In the genomic region with DNA sequence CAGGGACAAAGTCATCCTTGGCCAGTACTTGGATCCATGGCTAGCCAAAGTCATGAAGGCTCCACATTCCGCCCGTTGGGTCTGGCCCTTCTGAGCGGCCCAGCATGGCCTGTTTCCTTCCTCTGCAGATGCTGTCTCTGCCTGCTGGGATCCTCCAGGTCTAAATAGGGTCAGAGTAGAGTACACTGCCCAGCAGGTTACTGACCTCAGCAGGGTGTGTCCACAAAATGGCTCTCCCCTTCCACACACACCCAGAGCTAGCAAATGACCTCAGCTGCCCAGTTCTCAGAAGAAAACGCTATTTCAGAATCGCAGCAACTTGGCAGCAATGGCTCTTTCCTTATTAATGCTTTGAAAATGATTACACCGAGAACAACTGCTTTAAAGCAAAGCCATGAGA, we compare ENCODE assay signal across 14 mouse cellular contexts. TPM values are rescaled to one million over a fixed set of nuclear protein-coding genes. Genes with fewer than 3 reads are reported as not detected.
A peak's percentile ranks its signal among the peaks of the same experiment; 100 is the strongest.
DNase-seq lines count a peak whose midpoint lies in the region; ATAC-seq and TF ChIP-seq lines count a peak whose summit lies in the region.
"Had no signal": no experiment of that assay in that cellular context is flagged by ENCODE, and none has a peak within 500 bp of the region (broad histone marks: within the 10 kb centered on the region; RNA-seq: fewer than 3 reads in every experiment).

No protein-coding gene starts in this region.

- ATAC-seq in intestine, embryonic 15.5 days = 0 out of 2 replicates have a peak, but pooled peaks have one; percentile 24
- ATAC-seq in intestine, postnatal 0 days = no peak
- ATAC-seq in heart, embryonic 15.5 days (replicated peaks; ENCODE audit: insufficient number of reproducible peaks, insufficient read depth, low FRiP score, low read depth) = no peak
- no peak for ATAC-seq in hindbrain, embryonic 13.5 days (ENCODE audit: low FRiP score)
- ATAC-seq: forebrain, embryonic 13.5 days; Patski had no signal

- DNase-seq in testis, postnatal 14 days (ENCODE audit: low spot score) = peak; percentile 10
- DNase-seq in testis, postnatal 10 days (ENCODE audit: low spot score) = no peak
- DNase-seq in urinary bladder, adult 2 months (ENCODE audit: low spot score) = no peak
- DNase-seq: cerebellum, postnatal 36 days; right cerebral cortex, adult 18-20 months; thymus, postnatal 14 days had no signal

- no peaks in the 10 kb centered on the region for H3K4me1 ChIP-seq in intestine, embryonic 15.5 days (replicated peaks)
- H3K4me1 ChIP-seq in intestine, postnatal 0 days (replicated peaks; ENCODE audit: control insufficient read depth, insufficient read depth, low read length) = no peaks in the 10 kb centered on the region
- H3K4me1 ChIP-seq in heart, embryonic 15.5 days (replicated peaks) = peaks cover 17% of the 10 kb centered on the region
- H3K4me1 ChIP-seq in hindbrain, embryonic 13.5 days (replicated peaks) = peaks cover 3% of the 10 kb centered on the region; the same call in 1 of the 2 replicates

- H3K9me3 ChIP-seq in intestine, embryonic 15.5 days = no peaks in the 10 kb centered on the region
- no peaks in the 10 kb centered on the region for H3K9me3 ChIP-seq in intestine, postnatal 0 days (ENCODE audit: control insufficient read depth)
- no peaks in the 10 kb centered on the region for H3K9me3 ChIP-seq in heart, embryonic 15.5 days (replicated peaks)
- no peaks in the 10 kb centered on the region for H3K9me3 ChIP-seq in hindbrain, embryonic 13.5 days
- H3K9me3 ChIP-seq: forebrain, embryonic 13.5 days; neural tube, embryonic 15.5 days had no signal

- 78% methylated on average over 6 of the region's 6 CpGs for WGBS in intestine, embryonic 15.5 days
- 73% methylated on average over 6 of the region's 6 CpGs for WGBS in intestine, postnatal 0 days
- WGBS in heart, embryonic 15.5 days = 73% methylated on average over 6 of the region's 6 CpGs
- WGBS in hindbrain, embryonic 13.5 days = 84% methylated on average over 6 of the region's 6 CpGs

- H3K27ac ChIP-seq in intestine, embryonic 15.5 days = no peak overlapping the region
- no peak overlapping the region for H3K27ac ChIP-seq in intestine, postnatal 0 days (ENCODE audit: low read depth, low read length)
- 0 out of 2 replicates have a peak overlapping the region, but pooled peaks have one; percentile 49 for H3K27ac ChIP-seq in heart, embryonic 15.5 days
- H3K27ac ChIP-seq in hindbrain, embryonic 13.5 days = no peak overlapping the region; the same call in 1 of the 2 replicates
- H3K27ac ChIP-seq: forebrain, embryonic 13.5 days; liver, embryonic 14.5 days; neural tube, embryonic 15.5 days had no signal

- 0 out of 2 replicates have a peak, but pooled peaks cover 7% of the 10 kb centered on the region for H3K36me3 ChIP-seq in intestine, embryonic 15.5 days
- H3K36me3 ChIP-seq in intestine, postnatal 0 days (ENCODE audit: control insufficient read depth, insufficient read depth) = peaks cover 3% of the 10 kb centered on the region; the same call in 1 of the 2 replicates
- no peaks in the 10 kb centered on the region for H3K36me3 ChIP-seq in heart, embryonic 15.5 days
- peaks cover 15% of the 10 kb centered on the region for H3K36me3 ChIP-seq in hindbrain, embryonic 13.5 days

- H3K27me3 ChIP-seq in intestine, embryonic 15.5 days (replicated peaks) = no peaks in the 10 kb centered on the region
- H3K27me3 ChIP-seq in intestine, postnatal 0 days (replicated peaks; ENCODE audit: control insufficient read depth, insufficient read depth, low read length) = no peaks in the 10 kb centered on the region
- no peaks in the 10 kb centered on the region for H3K27me3 ChIP-seq in heart, embryonic 15.5 days
- no peaks in the 10 kb centered on the region for H3K27me3 ChIP-seq in hindbrain, embryonic 13.5 days
- H3K27me3 ChIP-seq: forebrain, embryonic 13.5 days; neural tube, embryonic 15.5 days; Patski had no signal

- H3K4me3 ChIP-seq in intestine, embryonic 15.5 days (replicated peaks) = no peak overlapping the region
- no peak overlapping the region for H3K4me3 ChIP-seq in intestine, postnatal 0 days (ENCODE audit: low read depth, low read length)
- no peak overlapping the region for H3K4me3 ChIP-seq in heart, embryonic 15.5 days
- H3K4me3 ChIP-seq in hindbrain, embryonic 13.5 days = no peak overlapping the region
- H3K4me3 ChIP-seq: forebrain, embryonic 13.5 days; neural tube, embryonic 15.5 days had no signal

- H3K9ac ChIP-seq in intestine, embryonic 15.5 days = no peak overlapping the region
- no peak overlapping the region for H3K9ac ChIP-seq in intestine, postnatal 0 days (ENCODE audit: low read depth, low read length)
- H3K9ac ChIP-seq in heart, embryonic 15.5 days = no peak overlapping the region
- H3K9ac ChIP-seq in hindbrain, embryonic 13.5 days = no peak overlapping the region
- H3K9ac ChIP-seq: forebrain, embryonic 13.5 days; liver, embryonic 14.5 days; neural tube, embryonic 15.5 days had no signal

- H3K4me2 ChIP-seq in intestine, embryonic 15.5 days (replicated peaks) = no peak overlapping the region
- no peak overlapping the region for H3K4me2 ChIP-seq in intestine, postnatal 0 days (replicated peaks; ENCODE audit: low read depth)
- H3K4me2 ChIP-seq in heart, embryonic 15.5 days = no peak overlapping the region
- H3K4me2 ChIP-seq in hindbrain, embryonic 13.5 days = no peak overlapping the region
- H3K4me2 ChIP-seq: forebrain, embryonic 13.5 days; neural tube, embryonic 15.5 days had no signal

- no peak for TF ChIP-seq CTCF in intestine, postnatal 0 days (IDR thresholded peaks at IDR 0.05; ENCODE audit: low read depth)

RNA-seq across cellular contexts. Expression of a gene that starts 27.5 kb away (rescaled TPM):
- 13.6 and 15.0 TPM in 2 replicates for polyA plus RNA-seq in intestine, embryonic 15.5 days (2015; fragmentation: Nextera tagmentation; extraction: Ambion mirVana)
- 9.6 and 10.0 TPM in 2 replicates for polyA plus RNA-seq in intestine, postnatal 0 days (2015; fragmentation: Nextera tagmentation; extraction: Ambion mirVana)
- 11.9 and 13.6 TPM in 2 replicates for polyA plus RNA-seq in heart, embryonic 15.5 days (2015; fragmentation: Nextera tagmentation; extraction: Ambion mirVana)
- polyA plus RNA-seq in hindbrain, embryonic 13.5 days (2015; fragmentation: Nextera tagmentation; extraction: Ambion mirVana) = 21.7 and 24.6 TPM in 2 replicates
- polyA plus RNA-seq in urinary bladder, adult 2 months (2012; rRNA removed) = 14.4 and 22.9 TPM in 2 replicates
